16 mouse cellular contexts compared by ENCODE assay signal in the genomic region with DNA sequence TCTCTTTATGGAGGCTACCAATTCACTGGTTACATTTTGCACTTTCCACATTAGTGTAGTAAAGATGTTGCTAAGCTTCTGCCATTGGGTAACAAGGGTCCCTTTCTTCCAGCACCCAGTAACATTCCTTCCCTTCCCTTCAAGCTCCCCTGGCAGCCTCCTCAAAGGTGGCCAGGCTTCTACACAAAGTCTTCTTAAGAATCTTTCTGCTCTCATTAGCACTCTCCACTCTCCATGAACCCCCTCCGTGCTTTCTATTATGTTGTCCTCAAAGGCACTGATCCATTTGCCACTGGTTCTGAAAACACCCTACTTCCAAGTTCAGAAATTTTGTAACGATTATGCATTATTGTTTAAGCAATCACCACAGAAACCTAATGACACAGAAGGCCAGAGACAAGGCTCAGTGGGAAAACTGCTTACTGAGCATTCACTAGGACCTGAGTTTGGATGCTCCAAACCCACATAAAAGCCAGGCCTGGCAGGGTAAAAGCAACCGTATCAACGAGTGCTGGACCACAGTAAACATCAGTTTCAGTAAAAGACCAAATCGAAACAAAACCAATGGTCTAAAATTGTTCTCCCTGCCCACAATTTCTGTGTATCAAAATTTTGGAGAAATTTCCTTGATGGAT.
A peak's percentile ranks its signal among the peaks of the same experiment; 100 is the strongest.
DNase-seq lines count a peak whose midpoint lies in the region; ATAC-seq lines count a peak whose summit lies in the region.
"Had no signal": no experiment of that assay in that cellular context is flagged by ENCODE, and none has a peak within 500 bp of the region (broad histone marks: within the 10 kb centered on the region; RNA-seq: fewer than 3 reads in every experiment).

No protein-coding gene starts in this region.

- H3K4me3 ChIP-seq in hindbrain, embryonic 15.5 days, result no peak overlapping the region
- no peak overlapping the region for H3K4me3 ChIP-seq in hindbrain, embryonic 11.5 days (ENCODE audit: low read depth, low read length)
- no peak overlapping the region for H3K4me3 ChIP-seq in hindbrain, embryonic 16.5 days (ENCODE audit: low read length)
- H3K4me3 ChIP-seq in neural tube, embryonic 15.5 days (replicated peaks), result no peak overlapping the region
- H3K4me3 ChIP-seq: heart, embryonic 13.5 days; limb, embryonic 13.5 days had no signal

- no peak overlapping the region for H3K27ac ChIP-seq in hindbrain, embryonic 15.5 days (replicated peaks)
- no peak overlapping the region for H3K27ac ChIP-seq in hindbrain, embryonic 11.5 days (ENCODE audit: low read depth, low read length)
- no peak overlapping the region; the same call in 1 of the 2 replicates for H3K27ac ChIP-seq in hindbrain, embryonic 16.5 days (ENCODE audit: low read depth, low read length)
- H3K27ac ChIP-seq in neural tube, embryonic 15.5 days (replicated peaks), result peak overlapping the region; percentile 48; the same call in 1 of the 2 replicates
- H3K27ac ChIP-seq: heart, embryonic 13.5 days; limb, embryonic 13.5 days had no signal

- H3K36me3 ChIP-seq in hindbrain, embryonic 15.5 days, result no peaks in the 10 kb centered on the region
- no peaks in the 10 kb centered on the region for H3K36me3 ChIP-seq in hindbrain, embryonic 11.5 days (ENCODE audit: control insufficient read depth, insufficient read depth, low read length)
- H3K36me3 ChIP-seq in hindbrain, embryonic 16.5 days (ENCODE audit: control insufficient read depth, insufficient read depth, low read length), result no peaks in the 10 kb centered on the region
- H3K36me3 ChIP-seq in neural tube, embryonic 15.5 days, result no peaks in the 10 kb centered on the region
- H3K36me3 ChIP-seq: G1E; heart, embryonic 13.5 days; limb, embryonic 13.5 days had no signal

- no peak overlapping the region for H3K4me2 ChIP-seq in hindbrain, embryonic 15.5 days
- no peak overlapping the region for H3K4me2 ChIP-seq in hindbrain, embryonic 11.5 days (replicated peaks; ENCODE audit: low read depth, low read length)
- no peak overlapping the region for H3K4me2 ChIP-seq in hindbrain, embryonic 16.5 days (ENCODE audit: low read length)
- H3K4me2 ChIP-seq in neural tube, embryonic 15.5 days, result no peak overlapping the region
- H3K4me2 ChIP-seq: heart, embryonic 13.5 days; limb, embryonic 13.5 days had no signal

- no peaks in the 10 kb centered on the region for H3K9me3 ChIP-seq in hindbrain, embryonic 15.5 days
- no peaks in the 10 kb centered on the region for H3K9me3 ChIP-seq in hindbrain, embryonic 11.5 days (ENCODE audit: control insufficient read depth, low read length)
- no peaks in the 10 kb centered on the region for H3K9me3 ChIP-seq in hindbrain, embryonic 16.5 days (ENCODE audit: control insufficient read depth, low read length)
- no peaks in the 10 kb centered on the region for H3K9me3 ChIP-seq in neural tube, embryonic 15.5 days (replicated peaks)
- H3K9me3 ChIP-seq: G1E; heart, embryonic 13.5 days; limb, embryonic 13.5 days had no signal

- no peaks in the 10 kb centered on the region for H3K27me3 ChIP-seq in hindbrain, embryonic 15.5 days
- H3K27me3 ChIP-seq in hindbrain, embryonic 11.5 days (ENCODE audit: control insufficient read depth, insufficient read depth, low read length), result no peaks in the 10 kb centered on the region
- H3K27me3 ChIP-seq in hindbrain, embryonic 16.5 days (replicated peaks; ENCODE audit: control insufficient read depth, insufficient read depth, low read length), result no peaks in the 10 kb centered on the region
- H3K27me3 ChIP-seq in neural tube, embryonic 15.5 days (replicated peaks), result no peaks in the 10 kb centered on the region
- H3K27me3 ChIP-seq: heart, embryonic 13.5 days; limb, embryonic 13.5 days had no signal

- 48% methylated on average over 5 of the region's 5 CpGs for WGBS in hindbrain, embryonic 15.5 days
- 57% methylated on average over 5 of the region's 5 CpGs for WGBS in hindbrain, embryonic 11.5 days
- 46% methylated on average over 5 of the region's 5 CpGs for WGBS in hindbrain, embryonic 16.5 days
- WGBS in neural tube, embryonic 15.5 days, result 41% methylated on average over 5 of the region's 5 CpGs

- no peak overlapping the region for H3K9ac ChIP-seq in hindbrain, embryonic 15.5 days
- H3K9ac ChIP-seq in hindbrain, embryonic 11.5 days (ENCODE audit: low read depth, low read length), result no peak overlapping the region
- no peak overlapping the region for H3K9ac ChIP-seq in hindbrain, embryonic 16.5 days (ENCODE audit: low read depth, low read length)
- H3K9ac ChIP-seq in neural tube, embryonic 15.5 days (replicated peaks), result no peak overlapping the region
- H3K9ac ChIP-seq: heart, embryonic 13.5 days; limb, embryonic 13.5 days had no signal

- ATAC-seq in hindbrain, embryonic 15.5 days (ENCODE audit: low FRiP score, low read depth), result peak; percentile 86
- no peak for ATAC-seq in hindbrain, embryonic 11.5 days (ENCODE audit: low FRiP score)
- ATAC-seq in hindbrain, embryonic 16.5 days, result peak; percentile 97
- peak; percentile 65; the same call in 1 of the 2 replicates for ATAC-seq in neural tube, embryonic 15.5 days (ENCODE audit: low FRiP score)

- no peaks in the 10 kb centered on the region for H3K4me1 ChIP-seq in hindbrain, embryonic 15.5 days (replicated peaks)
- H3K4me1 ChIP-seq in hindbrain, embryonic 11.5 days (replicated peaks; ENCODE audit: control insufficient read depth, insufficient read depth, low read length), result no peaks in the 10 kb centered on the region
- H3K4me1 ChIP-seq in hindbrain, embryonic 16.5 days (ENCODE audit: control insufficient read depth, insufficient read depth, low read depth, low read length), result no peaks in the 10 kb centered on the region
- no peaks in the 10 kb centered on the region for H3K4me1 ChIP-seq in neural tube, embryonic 15.5 days
- H3K4me1 ChIP-seq: heart, embryonic 13.5 days; limb, embryonic 13.5 days had no signal

- no peak for DNase-seq in hindbrain, embryonic 11.5 days (ENCODE audit: low spot score)
- peak; percentile 56 to 64 for DNase-seq in right cerebral cortex, postnatal 10 days (ENCODE audit: low spot score in 2 of 2)
- no peak for DNase-seq in right cerebral cortex, postnatal 25 days
- no peak for DNase-seq in spleen, postnatal 36 days (ENCODE audit: low spot score in 2 of 2)
- no peak for DNase-seq in lung, postnatal 36 days
- DNase-seq: adrenal gland, postnatal 25 days; embryo, embryonic 11 days; gastrocnemius, postnatal 14 days; kidney, adult 8-10 months; right cerebral cortex, postnatal 14 days had no signal

Comparison
In these comparisons a context has a peak if more than half of its experiments do, and no peak if none do; other contexts are left out.
1. DNase-seq: peak in right cerebral cortex, postnatal 10 days (2 of 2); none in hindbrain, embryonic 11.5 days (single experiment), right cerebral cortex, postnatal 25 days (single experiment), spleen, postnatal 36 days (0 of 2) and lung, postnatal 36 days (single experiment).